Mouse (Mus musculus) heart, postnatal 0 days (tissue): ENCODE data around the gene 1700024P04Rik.

Experiments
- CTCF ChIP-seq: IDR thresholded peaks from 2 replicates; pipeline ENCODE4 v1.5.1; 2016; ENCODE audit warnings: antibody characterized with exemption, control low read depth, low read depth
- EP300 ChIP-seq: IDR thresholded peaks from 2 replicates; pipeline ENCODE4 v1.6.1; 2016; ENCODE audit warnings: antibody characterized with exemption, low read depth

GRCm38 (mm10) chr13:98948146-98948545 lies 36.2 kb downstream of the 1700024P04Rik start:
- TF ChIP-seq CTCF (no peak), EP300 (no peak)
